ENCODE assay signal across 8 mouse cellular contexts in genomic region chr15:83593702-83594512, GRCm38 (mm10). TPM values are rescaled to one million over a fixed set of nuclear protein-coding genes. Genes with fewer than 3 reads are reported as not detected.
DNase-seq lines count a peak whose midpoint lies in the region; ATAC-seq and TF ChIP-seq lines count a peak whose summit lies in the region.

No protein-coding gene starts in this region.

- H3K4me3 ChIP-seq in kidney, postnatal 0 days (replicated peaks; ENCODE audit: low read depth, low read length) = peak overlapping the region; percentile 58
- H3K4me3 ChIP-seq in forebrain, postnatal 0 days (ENCODE audit: low read depth, low read length) = peak overlapping the region; percentile 64

- peak overlapping the region; percentile 57 for H3K4me2 ChIP-seq in kidney, postnatal 0 days (ENCODE audit: low read length)
- peak overlapping the region; percentile 83 for H3K4me2 ChIP-seq in forebrain, postnatal 0 days (ENCODE audit: low read depth)

- peak overlapping the region; percentile 63 for H3K9ac ChIP-seq in kidney, postnatal 0 days (ENCODE audit: low read depth, low read length)
- H3K9ac ChIP-seq in forebrain, postnatal 0 days = peak overlapping the region; percentile 73

- no peak overlapping the region for H3K27ac ChIP-seq in kidney, postnatal 0 days
- peak overlapping the region; percentile 78; the same call in 1 of the 2 replicates for H3K27ac ChIP-seq in forebrain, postnatal 0 days (ENCODE audit: low read depth, low read length)

- H3K36me3 ChIP-seq in kidney, postnatal 0 days (ENCODE audit: insufficient read depth, low read length) = peaks cover 4% of the 10 kb centered on the region; the same call in 1 of the 2 replicates
- 0 out of 2 replicates have a peak, but pooled peaks cover 7% of the 10 kb centered on the region for H3K36me3 ChIP-seq in forebrain, postnatal 0 days (ENCODE audit: insufficient read depth)

- TF ChIP-seq CTCF in kidney, postnatal 0 days (IDR thresholded peaks at IDR 0.05; ENCODE audit: low read depth) = no peak
- no peak for TF ChIP-seq CTCF in forebrain, postnatal 0 days (IDR thresholded peaks at IDR 0.05; ENCODE audit: low read depth)

- DNase-seq in kidney, postnatal 0 days (ENCODE audit: low spot score) = peak; percentile 48
- DNase-seq in kidney, postnatal 14 days = no peak
- peak; percentile 33 for DNase-seq in adipocyte (ENCODE audit: low spot score)
- DNase-seq in forebrain, postnatal 0 days = peak; percentile 41
- DNase-seq in right cerebral cortex, postnatal 25 days = no peak
- DNase-seq in B cell, adult 2 months = no peak
- DNase-seq in adrenal gland, postnatal 36 days = no peak

- no peaks in the 10 kb centered on the region for H3K9me3 ChIP-seq in kidney, postnatal 0 days (replicated peaks; ENCODE audit: low read length)
- no peaks in the 10 kb centered on the region for H3K9me3 ChIP-seq in forebrain, postnatal 0 days (ENCODE audit: low read length)

- H3K27me3 ChIP-seq in kidney, postnatal 0 days (ENCODE audit: insufficient read depth, low read length) = no peaks in the 10 kb centered on the region
- H3K27me3 ChIP-seq in forebrain, postnatal 0 days (ENCODE audit: insufficient read depth, low read length) = no peaks in the 10 kb centered on the region

- peaks cover 12% of the 10 kb centered on the region for H3K4me1 ChIP-seq in kidney, postnatal 0 days (replicated peaks; ENCODE audit: insufficient read depth, low read length)
- peaks cover 16% of the 10 kb centered on the region; the same call in 1 of the 2 replicates for H3K4me1 ChIP-seq in forebrain, postnatal 0 days (ENCODE audit: insufficient read depth)

- peak; percentile 33; the same call in 1 of the 2 replicates for ATAC-seq in kidney, postnatal 0 days (replicated peaks; ENCODE audit: low FRiP score, low read depth)
- ATAC-seq in forebrain, postnatal 0 days = peak; percentile 16; the same call in 1 of the 2 replicates
- ATAC-seq in megakaryocyte-erythroid progenitor cell, adult 5-6 weeks (replicated peaks; ENCODE audit: low FRiP score, low TSS enrichment, poor library complexity, severe bottlenecking) = peak; percentile 72

- WGBS in kidney, postnatal 0 days = 9% methylated on average over 19 of the region's 19 CpGs
- 9% methylated on average over 19 of the region's 19 CpGs for WGBS in forebrain, postnatal 0 days

RNA-seq across cellular contexts. Expression of gene Ttll12, which starts 1.1 kb away (rescaled TPM):
- polyA plus RNA-seq in kidney, postnatal 0 days (2015; fragmentation: Nextera tagmentation; extraction: Ambion mirVana) = 22.4 and 25.1 TPM in 2 replicates
- total RNA-seq in forebrain, postnatal 0 days (2014; rRNA removed) = 42.9 and 43.3 TPM in 2 replicates
- polyA plus RNA-seq in forebrain, postnatal 0 days (2015; fragmentation: Nextera tagmentation; extraction: Ambion mirVana) = 34.8 and 38.7 TPM in 2 replicates
- 111 and 131 TPM in 2 replicates for total RNA-seq in megakaryocyte-erythroid progenitor cell, adult 5-6 weeks (2014; fragmentation: Nextera tagmentation)
- 33.9 and 55.3 TPM in 2 replicates for total RNA-seq in megakaryocyte-erythroid progenitor cell, adult 5-6 weeks (2017)
- total RNA-seq in adrenal gland, postnatal 36 days (2021) = 10 to 100 TPM; 33.4 to 41.1 TPM

RNA-seq across cellular contexts. Expression of gene Mcat, which starts 30.3 kb away (rescaled TPM):
- 37.6 and 41.2 TPM in 2 replicates for polyA plus RNA-seq in kidney, postnatal 0 days (2015; fragmentation: Nextera tagmentation; extraction: Ambion mirVana)
- total RNA-seq in forebrain, postnatal 0 days (2014; rRNA removed) = 50.3 and 53.8 TPM in 2 replicates
- polyA plus RNA-seq in forebrain, postnatal 0 days (2015; fragmentation: Nextera tagmentation; extraction: Ambion mirVana) = 40.9 and 46.3 TPM in 2 replicates
- 21.7 and 28.8 TPM in 2 replicates for total RNA-seq in megakaryocyte-erythroid progenitor cell, adult 5-6 weeks (2014; fragmentation: Nextera tagmentation)
- 17.6 and 24.1 TPM in 2 replicates for total RNA-seq in megakaryocyte-erythroid progenitor cell, adult 5-6 weeks (2017)
- total RNA-seq in adrenal gland, postnatal 36 days (2021) = 10 to 100 TPM; 35.2 to 39.4 TPM

RNA-seq across cellular contexts. Expression of gene Tspo, which starts 30.5 kb away (rescaled TPM):
- 159 and 169 TPM in 2 replicates for polyA plus RNA-seq in kidney, postnatal 0 days (2015; fragmentation: Nextera tagmentation; extraction: Ambion mirVana)
- 5.7 and 13.6 TPM in 2 replicates for total RNA-seq in forebrain, postnatal 0 days (2014; rRNA removed)
- polyA plus RNA-seq in forebrain, postnatal 0 days (2015; fragmentation: Nextera tagmentation; extraction: Ambion mirVana) = 15.3 and 18.0 TPM in 2 replicates
- total RNA-seq in megakaryocyte-erythroid progenitor cell, adult 5-6 weeks (2014; fragmentation: Nextera tagmentation) = 68.3 and 109 TPM in 2 replicates
- 22.8 and 35.7 TPM in 2 replicates for total RNA-seq in megakaryocyte-erythroid progenitor cell, adult 5-6 weeks (2017)
- total RNA-seq in adrenal gland, postnatal 36 days (2021) = 100 to 1,000 TPM; 495 to 614 TPM

Comparison
In these comparisons a context has a peak if more than half of its experiments do, and no peak if none do; other contexts are left out.
1. DNase-seq: peak in kidney, postnatal 0 days (single experiment), adipocyte (single experiment) and forebrain, postnatal 0 days (single experiment); none in kidney, postnatal 14 days (single experiment), right cerebral cortex, postnatal 25 days (single experiment), B cell, adult 2 months (0 of 2) and adrenal gland, postnatal 36 days (0 of 2).
2. ATAC-seq: peak in every context shown above with its lines; median percentile 72 in megakaryocyte-erythroid progenitor cell, adult 5-6 weeks; 33 in kidney, postnatal 0 days; 16 in forebrain, postnatal 0 days.